Mouse (Mus musculus): ENCODE measurements around the gene Casz1.

DNA sequence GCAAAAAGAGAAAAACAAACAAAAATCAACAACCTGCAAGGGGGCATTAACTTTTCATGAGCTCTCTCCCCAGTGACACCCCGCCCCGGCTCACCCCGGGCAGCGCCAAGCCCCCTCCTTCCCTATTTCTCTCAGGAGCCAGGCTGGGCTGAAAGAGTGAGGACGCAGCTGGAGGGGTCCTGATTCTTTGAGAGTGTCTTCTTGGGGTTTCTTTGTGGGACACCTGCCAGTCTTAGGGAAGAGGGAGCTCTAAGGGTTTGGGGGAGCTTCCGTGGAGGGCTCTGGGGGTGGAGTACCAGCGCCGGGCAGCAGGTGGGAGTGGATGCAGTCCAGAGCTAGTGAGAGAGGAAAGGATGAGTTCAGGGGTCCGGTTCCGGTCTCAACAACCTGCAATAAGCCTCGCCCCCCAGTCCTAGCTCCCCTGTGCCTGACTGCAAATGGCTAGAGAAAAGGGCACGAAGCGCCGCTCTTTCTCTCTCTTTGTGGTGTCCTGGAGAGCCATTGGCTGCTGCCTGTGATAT, 32.8 kb upstream of the Casz1 start:
- TF ChIP-seq GATA1 (IDR thresholded peaks at IDR 0.05; ENCODE audit: borderline replicate concordance, low read length): no peak
- TF ChIP-seq FLI1 (IDR thresholded peaks at IDR 0.05; ENCODE audit: low read length): no peak
